Mouse (Mus musculus): ENCODE results near the gene Greb1. TPM values are rescaled to one million over a fixed set of nuclear protein-coding genes. Genes with fewer than 3 reads are reported as not detected.

The Greb1 gene
- polyA plus RNA-seq, 2 experiments, result 1.1 to 3.2 TPM

- 34% methylated on average over 11 of the region's 11 CpGs for WGBS
- no peak for TF ChIP-seq POLR2A (IDR thresholded peaks at IDR 0.05; ENCODE audit: borderline replicate concordance, extremely low read depth, insufficient read depth, insufficient read length)
- Histone ChIP-seq H3K9me3 (ENCODE audit: control insufficient read depth, low read length) (no peaks in the 10 kb centered on the region), H3K9ac (ENCODE audit: low read depth, low read length, severe bottlenecking) (no peak overlapping the region), H3K4me1 (ENCODE audit: control insufficient read depth, insufficient read depth, low read length) (no peaks in the 10 kb centered on the region), H3K27me3 (ENCODE audit: control insufficient read depth, insufficient read depth, low read length) (no peaks in the 10 kb centered on the region), H3K4me2 (replicated peaks; ENCODE audit: low read depth, low read length, severe bottlenecking) (no peak overlapping the region), H3K4me3 (replicated peaks; ENCODE audit: low read length) (no peak overlapping the region), H3K27ac (replicated peaks; ENCODE audit: low read depth, low read length) (no peak overlapping the region), H3K36me3 (ENCODE audit: control insufficient read depth, insufficient read depth, low read length) (peaks cover 71% of the 10 kb centered on the region)
- no peak for ATAC-seq (ENCODE audit: low FRiP score, low read depth)
- DNase-seq (ENCODE audit: low spot score), result no peak
Measured at GRCm38 (mm10) chr12:16818513-16818912, 17.8 kb upstream of the Greb1 start.

- H3K4me3 ChIP-seq (replicated peaks; ENCODE audit: low read length), result no peak overlapping the region
- ATAC-seq (ENCODE audit: low FRiP score, low read depth) (no peak), DNase-seq (ENCODE audit: low spot score) (no peak)
- H3K9me3 ChIP-seq (ENCODE audit: control insufficient read depth, low read length), result no peaks in the 10 kb centered on the region
- no peak for TF ChIP-seq POLR2A (IDR thresholded peaks at IDR 0.05; ENCODE audit: borderline replicate concordance, extremely low read depth, insufficient read depth, insufficient read length)
- H3K9ac ChIP-seq (ENCODE audit: low read depth, low read length, severe bottlenecking), result no peak overlapping the region
- WGBS, result 78% methylated on average over 4 of the region's 4 CpGs
- H3K36me3 ChIP-seq (ENCODE audit: control insufficient read depth, insufficient read depth, low read length), result peaks cover 58% of the 10 kb centered on the region
- no peak overlapping the region for H3K27ac ChIP-seq (replicated peaks; ENCODE audit: low read depth, low read length)
- H3K4me2 ChIP-seq (replicated peaks; ENCODE audit: low read depth, low read length, severe bottlenecking), result no peak overlapping the region
- H3K4me1 ChIP-seq (ENCODE audit: control insufficient read depth, insufficient read depth, low read length), result peaks cover 3% of the 10 kb centered on the region
- H3K27me3 ChIP-seq (ENCODE audit: control insufficient read depth, insufficient read depth, low read length), result no peaks in the 10 kb centered on the region
Measured at GRCm38 (mm10) chr12:16817147-16817546, 16.5 kb upstream of the Greb1 start.

GRCm38 (mm10) chr12:16811477-16811876, 10.8 kb upstream of the Greb1 start:
- Histone ChIP-seq H3K9ac (ENCODE audit: low read depth, low read length, severe bottlenecking) (peak overlapping the region; percentile 85), H3K27ac (replicated peaks; ENCODE audit: low read depth, low read length) (no peak overlapping the region; the same call in 1 of the 2 replicates), H3K4me2 (replicated peaks; ENCODE audit: low read depth, low read length, severe bottlenecking) (peak overlapping the region; percentile 87), H3K4me1 (ENCODE audit: control insufficient read depth, insufficient read depth, low read length) (peaks cover 8% of the 10 kb centered on the region), H3K36me3 (ENCODE audit: control insufficient read depth, insufficient read depth, low read length) (peaks cover 11% of the 10 kb centered on the region), H3K9me3 (ENCODE audit: control insufficient read depth, low read length) (no peaks in the 10 kb centered on the region), H3K27me3 (ENCODE audit: control insufficient read depth, insufficient read depth, low read length) (no peaks in the 10 kb centered on the region), H3K4me3 (replicated peaks; ENCODE audit: low read length) (peak overlapping the region; percentile 87)
- 3% methylated on average over 15 of the region's 15 CpGs for WGBS
- TF ChIP-seq POLR2A (IDR thresholded peaks at IDR 0.05; ENCODE audit: borderline replicate concordance, extremely low read depth, insufficient read depth, insufficient read length), result no peak
- no peak for DNase-seq (ENCODE audit: low spot score)
- ATAC-seq (ENCODE audit: low FRiP score, low read depth), result no peak; the same call in 1 of the 2 replicates

- H3K9me3 ChIP-seq (ENCODE audit: control insufficient read depth, low read length), result no peaks in the 10 kb centered on the region
- peak within 1 kb of the TSS; percentile 68 for H3K27ac ChIP-seq (replicated peaks; ENCODE audit: low read depth, low read length)
- H3K36me3 ChIP-seq (ENCODE audit: control insufficient read depth, insufficient read depth, low read length), result peaks cover 9% of the 10 kb centered on the region; the same call in 1 of the 2 replicates
- peak within 1 kb of the TSS; percentile 85 for H3K9ac ChIP-seq (ENCODE audit: low read depth, low read length, severe bottlenecking)
- H3K4me2 ChIP-seq (replicated peaks; ENCODE audit: low read depth, low read length, severe bottlenecking), result peak within 1 kb of the TSS; percentile 87
- DNase-seq (ENCODE audit: low spot score), result peak; percentile 78
- ATAC-seq (ENCODE audit: low FRiP score, low read depth), result peak; percentile 85
- H3K4me3 ChIP-seq (replicated peaks; ENCODE audit: low read length), result peak within 1 kb of the TSS; percentile 87
- no peaks in the 10 kb centered on the region for H3K27me3 ChIP-seq (ENCODE audit: control insufficient read depth, insufficient read depth, low read length)
- 8% methylated on average over 46 of the region's 81 CpGs for WGBS
- peaks cover 8% of the 10 kb centered on the region for H3K4me1 ChIP-seq (ENCODE audit: control insufficient read depth, insufficient read depth, low read length)
- TF ChIP-seq POLR2A (IDR thresholded peaks at IDR 0.05; ENCODE audit: borderline replicate concordance, extremely low read depth, insufficient read depth, insufficient read length), result 0 out of 2 replicates have a peak, but pooled peaks have one; percentile 17
Measured at GRCm38 (mm10) chr12:16810525-16811431, 10.1 kb upstream of the Greb1 start, which contains the start of gene E2f6. TSS of gene E2f6 (plus strand) at chr12:16810963.

DNA sequence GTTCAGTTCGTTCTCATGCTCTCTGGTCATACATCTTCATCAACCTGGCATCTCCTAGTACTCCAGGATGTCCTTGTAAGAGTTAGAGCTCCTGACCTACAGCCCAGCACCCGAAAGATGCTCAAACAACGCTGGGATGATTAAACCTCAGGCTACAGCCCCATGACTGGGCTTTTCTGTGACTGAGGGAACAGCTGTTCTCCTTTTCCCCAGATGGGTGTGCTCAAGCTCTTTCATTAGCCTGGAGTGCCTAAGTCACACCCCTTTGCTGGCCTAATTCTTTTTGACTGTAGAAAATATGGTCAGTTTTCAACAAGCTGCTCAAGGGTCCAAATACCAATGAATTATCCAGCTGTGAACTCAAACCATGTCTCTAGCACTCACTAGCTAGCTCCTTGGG, 7.4 kb upstream of the Greb1 start:
- Histone ChIP-seq H3K9ac (ENCODE audit: low read depth, low read length, severe bottlenecking) (no peak overlapping the region), H3K36me3 (ENCODE audit: control insufficient read depth, insufficient read depth, low read length) (no peaks in the 10 kb centered on the region), H3K9me3 (ENCODE audit: control insufficient read depth, low read length) (no peaks in the 10 kb centered on the region), H3K4me2 (replicated peaks; ENCODE audit: low read depth, low read length, severe bottlenecking) (no peak overlapping the region), H3K4me3 (replicated peaks; ENCODE audit: low read length) (no peak overlapping the region), H3K4me1 (ENCODE audit: control insufficient read depth, insufficient read depth, low read length) (peaks cover 8% of the 10 kb centered on the region), H3K27ac (replicated peaks; ENCODE audit: low read depth, low read length) (no peak overlapping the region), H3K27me3 (ENCODE audit: control insufficient read depth, insufficient read depth, low read length) (no peaks in the 10 kb centered on the region)
- TF ChIP-seq POLR2A (IDR thresholded peaks at IDR 0.05; ENCODE audit: borderline replicate concordance, extremely low read depth, insufficient read depth, insufficient read length), result no peak
- WGBS, result 47% methylated on average over 3 of the region's 3 CpGs
- no peak for ATAC-seq (ENCODE audit: low FRiP score, low read depth)
- peak; percentile 78 for DNase-seq (ENCODE audit: low spot score)

Data from limb, embryonic 14.5 days (tissue).